Mouse (Mus musculus) liver, embryonic 11.5 days (tissue): ENCODE results near the gene Birc5. TPM values are rescaled to one million over a fixed set of nuclear protein-coding genes. Genes with fewer than 3 reads are reported as not detected.

Experiments
- ATAC-seq: fragments of 200-750 bp; cut with Nextera tagmentation; replicated peaks from 2 replicates; pipeline ENCODE4 v1.8.0; 2017; ENCODE audit warnings: moderate number of reproducible peaks, mild to moderate bottlenecking, moderate TSS enrichment, moderate library complexity; ENCODE audit not compliant: low FRiP score
- DNase-seq: peaks from one replicate; pipeline ENCODE4 v3.0.0-alpha.2; 2017; ENCODE audit warnings: low spot score
- H3K27ac ChIP-seq: fragments of 300-500 bp; sonication (generic); 2 replicates; pipeline ENCODE4 v1.5.1; 2014; ENCODE audit warnings: mild to moderate bottlenecking, low read depth, low read length, control low read depth
- H3K27me3 ChIP-seq: fragments of 300-500 bp; sonication (generic); replicated peaks from 2 replicates; pipeline ENCODE4 v1.6.1; 2014; ENCODE audit warnings: low read length, mixed read lengths; ENCODE audit not compliant: control insufficient read depth, insufficient read depth
- H3K36me3 ChIP-seq: fragments of 300-500 bp; sonication (generic); 2 replicates; pipeline ENCODE4 v1.6.1; 2014; ENCODE audit warnings: mild to moderate bottlenecking, low read length, moderate library complexity, mixed read lengths; ENCODE audit not compliant: control insufficient read depth, insufficient read depth
- H3K4me1 ChIP-seq: fragments of 300-500 bp; sonication (generic); replicated peaks from 2 replicates; pipeline ENCODE4 v1.6.1; 2014; ENCODE audit warnings: low read length, mixed read lengths; ENCODE audit not compliant: control insufficient read depth, insufficient read depth
- H3K4me2 ChIP-seq: fragments of 300-500 bp; sonication (generic); 2 replicates; pipeline ENCODE4 v1.6.1; 2014; ENCODE audit warnings: mild to moderate bottlenecking, control low read depth, moderate library complexity
- H3K4me3 ChIP-seq: fragments of 300-500 bp; sonication (generic); 2 replicates; pipeline ENCODE4 v1.5.1; 2014; ENCODE audit warnings: low read depth, low read length, control low read depth
- H3K9ac ChIP-seq: fragments of 300-500 bp; sonication (generic); 2 replicates; pipeline ENCODE4 v1.6.1; 2014; ENCODE audit warnings: low read depth, low read length, control low read depth
- H3K9me3 ChIP-seq: fragments of 300-500 bp; sonication (generic); 2 replicates; pipeline ENCODE4 v1.6.1; 2016; ENCODE audit warnings: low read length, inconsistent platforms, mixed read lengths; ENCODE audit not compliant: control insufficient read depth
- WGBS: fragments of 180-500 bp; shearing (Covaris S2); extraction: QIAGEN DNeasy Blood & Tissue Kit; methylation state at CpG from one replicate; pipeline ENCODE4 v1.1.7; 2014; 5-methylcytosine and 5-hydroxymethylcytosine counted together
- polyA plus RNA-seq: library from polyadenylated mRNA; unstranded; fragments of >200 nt; fragmentation: Nextera tagmentation; extraction: Ambion mirVana; gene quantifications from 2 replicates; pipeline ENCODE4 v1.2.1, GENCODE M21; 2014

Birc5 gene
- polyA plus RNA-seq, 1 experiment from 2014 or later: 440 TPM

- DNase-seq: no peak
- Histone ChIP-seq H3K9ac (no peak overlapping the region), H3K27ac (no peak overlapping the region)
Measured at GRCm38 (mm10) chr11:117840910-117841309, 8.1 kb upstream of the Birc5 start.

GRCm38 (mm10) chr11:117843434-117843833 is 5.6 kb upstream of the Birc5 start:
- Histone ChIP-seq H3K36me3 (no peaks in the 10 kb centered on the region), H3K4me3 (no peak overlapping the region), H3K27ac (no peak overlapping the region), H3K27me3 (no peaks in the 10 kb centered on the region), H3K9ac (no peak overlapping the region), H3K9me3 (no peaks in the 10 kb centered on the region), H3K4me1 (peaks cover 38% of the 10 kb centered on the region), H3K4me2 (no peak overlapping the region)
- DNase-seq: no peak
- 75% methylated on average over 2 of the region's 2 CpGs for WGBS
- ATAC-seq: no peak

More at GRCm38 (mm10) chr11:117840910-117841309, 8.1 kb upstream of the Birc5 start:
- H3K4me1 ChIP-seq: peaks cover 37% of the 10 kb centered on the region
- H3K36me3 ChIP-seq: no peaks in the 10 kb centered on the region
- no peaks in the 10 kb centered on the region for H3K9me3 ChIP-seq
- H3K4me3 ChIP-seq: no peak overlapping the region
- no peak for ATAC-seq
- 56% methylated on average over 1 of the region's 1 CpGs for WGBS
- H3K27me3 ChIP-seq: no peaks in the 10 kb centered on the region
- no peak overlapping the region for H3K4me2 ChIP-seq

- no peaks in the 10 kb centered on the region for H3K36me3 ChIP-seq
Measured at GRCm38 (mm10) chr11:117844997-117845396, 4.1 kb upstream of the Birc5 start.

GRCm38 (mm10) chr11:117845651-117846050 is 3.4 kb upstream of the Birc5 start:
- DNase-seq (no peak), ATAC-seq (no peak)
- H3K27ac ChIP-seq: 0 out of 2 replicates have a peak overlapping the region, but pooled peaks have one; percentile 4
- no peak overlapping the region for H3K9ac ChIP-seq
- no peaks in the 10 kb centered on the region for H3K36me3 ChIP-seq
- H3K27me3 ChIP-seq: no peaks in the 10 kb centered on the region
- 74% methylated on average over 2 of the region's 2 CpGs for WGBS
- H3K9me3 ChIP-seq: no peaks in the 10 kb centered on the region
- no peak overlapping the region for H3K4me3 ChIP-seq
- H3K4me2 ChIP-seq: no peak overlapping the region
- peaks cover 27% of the 10 kb centered on the region for H3K4me1 ChIP-seq

More at GRCm38 (mm10) chr11:117844997-117845396, 4.1 kb upstream of the Birc5 start:
- H3K9me3 ChIP-seq: no peaks in the 10 kb centered on the region
- no peaks in the 10 kb centered on the region for H3K27me3 ChIP-seq
- ATAC-seq (no peak), DNase-seq (no peak)
- no peak overlapping the region for H3K4me3 ChIP-seq
- no peak overlapping the region for H3K9ac ChIP-seq
- peaks cover 26% of the 10 kb centered on the region for H3K4me1 ChIP-seq
- 56% methylated on average over 2 of the region's 2 CpGs for WGBS
- H3K27ac ChIP-seq: 0 out of 2 replicates have a peak overlapping the region, but pooled peaks have one; percentile 11
- no peak overlapping the region for H3K4me2 ChIP-seq

GRCm38 (mm10) chr11:117846640-117847039 is 2.4 kb upstream of the Birc5 start:
- DNase-seq (no peak), ATAC-seq (no peak)
- WGBS: 49% methylated on average over 5 of the region's 5 CpGs
- Histone ChIP-seq H3K4me2 (no peak overlapping the region), H3K36me3 (peaks cover 1% of the 10 kb centered on the region; the same call in 1 of the 2 replicates), H3K27me3 (no peaks in the 10 kb centered on the region), H3K4me1 (peaks cover 23% of the 10 kb centered on the region), H3K9me3 (no peaks in the 10 kb centered on the region), H3K27ac (peak overlapping the region; percentile 49; the same call in 1 of the 2 replicates), H3K4me3 (no peak overlapping the region), H3K9ac (no peak overlapping the region)

GRCm38 (mm10) chr11:117847593-117848215 is 1.3 kb upstream of the Birc5 start:
- no peak for ATAC-seq
- H3K9me3 ChIP-seq: no peaks in the 10 kb centered on the region
- peaks cover 10% of the 10 kb centered on the region for H3K36me3 ChIP-seq
- peak overlapping the region; percentile 84; the same call in 1 of the 2 replicates for H3K9ac ChIP-seq
- H3K4me1 ChIP-seq: peaks cover 23% of the 10 kb centered on the region
- WGBS: 75% methylated on average over 7 of the region's 7 CpGs
- H3K27ac ChIP-seq: peak overlapping the region; percentile 92
- H3K27me3 ChIP-seq: no peaks in the 10 kb centered on the region
- peak overlapping the region; percentile 70 for H3K4me2 ChIP-seq
- peak overlapping the region; percentile 86; the same call in 1 of the 2 replicates for H3K4me3 ChIP-seq
- DNase-seq: no peak

- DNase-seq: no peak
- Histone ChIP-seq H3K4me1 (peaks cover 23% of the 10 kb centered on the region), H3K4me2 (peak overlapping the region; percentile 70), H3K36me3 (peaks cover 17% of the 10 kb centered on the region), H3K27ac (peak overlapping the region; percentile 92), H3K27me3 (no peaks in the 10 kb centered on the region), H3K9me3 (no peaks in the 10 kb centered on the region), H3K9ac (peak overlapping the region; percentile 84), H3K4me3 (peak overlapping the region; percentile 86)
- peak; percentile 54 for ATAC-seq
- 10% methylated on average over 19 of the region's 19 CpGs for WGBS
Measured at GRCm38 (mm10) chr11:117848271-117848984, 623 bp upstream of the Birc5 start.

- Histone ChIP-seq H3K27me3 (no peaks in the 10 kb centered on the region), H3K9ac (no peak overlapping the region), H3K4me2 (no peak overlapping the region), H3K27ac (no peak overlapping the region), H3K36me3 (peaks cover 51% of the 10 kb centered on the region), H3K4me1 (peaks cover 9% of the 10 kb centered on the region), H3K9me3 (no peaks in the 10 kb centered on the region), H3K4me3 (no peak overlapping the region)
- DNase-seq: no peak
- no peak for ATAC-seq
- 93% methylated on average over 3 of the region's 3 CpGs for WGBS
Measured at GRCm38 (mm10) chr11:117852875-117853274, 3.8 kb downstream of the Birc5 start.
